Comparison of ENCODE assay signal across 10 mouse cellular contexts in genomic region chr1:156222205-156223000, GRCm38 (mm10). TPM values are rescaled to one million over a fixed set of nuclear protein-coding genes. Genes with fewer than 3 reads are reported as not detected.
DNase-seq lines count a peak whose midpoint lies in the region; ATAC-seq and TF ChIP-seq lines count a peak whose summit lies in the region.
"Had no signal": no experiment of that assay in that cellular context is flagged by ENCODE, and none has a peak within 500 bp of the region (broad histone marks: within the 10 kb centered on the region; RNA-seq: fewer than 3 reads in every experiment).

No protein-coding gene starts in this region.

- no peaks in the 10 kb centered on the region for H3K9me3 ChIP-seq in megakaryocyte, embryonic 14.5 days
- no peaks in the 10 kb centered on the region for H3K9me3 ChIP-seq in heart, embryonic 11.5 days (replicated peaks; ENCODE audit: control insufficient read depth, low read length)
- H3K9me3 ChIP-seq in liver, embryonic 11.5 days (ENCODE audit: control insufficient read depth, low read length): no peaks in the 10 kb centered on the region

- ATAC-seq in megakaryocyte, adult 5-6 weeks (ENCODE audit: poor library complexity, severe bottlenecking): no peak
- ATAC-seq in heart, embryonic 11.5 days (replicated peaks; ENCODE audit: insufficient number of reproducible peaks, low FRiP score, low TSS enrichment): peak; percentile 83
- peak; percentile 91 for ATAC-seq in liver, embryonic 11.5 days (replicated peaks; ENCODE audit: low FRiP score)

- H3K9ac ChIP-seq in heart, embryonic 11.5 days (ENCODE audit: low read depth, low read length): peak overlapping the region; percentile 58
- peak overlapping the region; percentile 51; the same call in 1 of the 2 replicates for H3K9ac ChIP-seq in liver, embryonic 11.5 days (ENCODE audit: low read depth, low read length)

- no peaks in the 10 kb centered on the region for H3K27me3 ChIP-seq in megakaryocyte, embryonic 14.5 days (replicated peaks)
- H3K27me3 ChIP-seq in heart, embryonic 11.5 days (ENCODE audit: control insufficient read depth, insufficient read depth, low read length): no peaks in the 10 kb centered on the region
- no peaks in the 10 kb centered on the region for H3K27me3 ChIP-seq in liver, embryonic 11.5 days (replicated peaks; ENCODE audit: control insufficient read depth, insufficient read depth, low read length)
- no peaks in the 10 kb centered on the region for H3K27me3 ChIP-seq in thymus, adult 2 months (ENCODE audit: control insufficient read depth, insufficient read depth, low read length)

- DNase-seq in liver, embryonic 11.5 days (ENCODE audit: low spot score): peak; percentile 65
- peak; percentile 58 for DNase-seq in testis, postnatal 10 days (ENCODE audit: low spot score)
- no peak for DNase-seq in adrenal gland, postnatal 14 days
- no peak for DNase-seq in cerebellum, postnatal 10 days
- no peak for DNase-seq in thymus, adult 2 months
- DNase-seq: thymus, postnatal 4 days had no signal

- 38% methylated on average over 13 of the region's 13 CpGs for WGBS in heart, embryonic 11.5 days (ENCODE audit: insufficient replicate concordance)
- WGBS in liver, embryonic 11.5 days: 37% methylated on average over 13 of the region's 13 CpGs
- 89% methylated on average over 13 of the region's 13 CpGs for WGBS in thymus, adult 2 months

- H3K36me3 ChIP-seq in megakaryocyte, embryonic 14.5 days (replicated peaks; ENCODE audit: low read length): peaks cover 2% of the 10 kb centered on the region
- H3K36me3 ChIP-seq in heart, embryonic 11.5 days (ENCODE audit: control insufficient read depth, insufficient read depth, low read length): no peaks in the 10 kb centered on the region
- no peaks in the 10 kb centered on the region for H3K36me3 ChIP-seq in liver, embryonic 11.5 days (ENCODE audit: control insufficient read depth, insufficient read depth, low read length)
- no peaks in the 10 kb centered on the region for H3K36me3 ChIP-seq in thymus, adult 2 months (ENCODE audit: control insufficient read depth, insufficient read depth, low read length)

- peaks cover 93% of the 10 kb centered on the region for H3K4me1 ChIP-seq in megakaryocyte, embryonic 14.5 days
- H3K4me1 ChIP-seq in heart, embryonic 11.5 days (ENCODE audit: control insufficient read depth, insufficient read depth, low read length): peaks cover 48% of the 10 kb centered on the region
- peaks cover 52% of the 10 kb centered on the region for H3K4me1 ChIP-seq in liver, embryonic 11.5 days (replicated peaks; ENCODE audit: control insufficient read depth, insufficient read depth, low read length)
- no peaks in the 10 kb centered on the region for H3K4me1 ChIP-seq in thymus, adult 2 months (replicated peaks; ENCODE audit: control insufficient read depth, insufficient read depth, low read length)

- peak overlapping the region; percentile 44 for H3K4me2 ChIP-seq in heart, embryonic 11.5 days
- peak overlapping the region; percentile 40 for H3K4me2 ChIP-seq in liver, embryonic 11.5 days

- no peak for TF ChIP-seq POLR2A in thymus, adult 2 months (IDR thresholded peaks at IDR 0.05; ENCODE audit: control insufficient read depth, extremely low read depth, insufficient read depth, low read length, poor library complexity)

- no peak for TF ChIP-seq CTCF in thymus, adult 2 months (IDR thresholded peaks at IDR 0.05; ENCODE audit: borderline replicate concordance, control insufficient read depth, extremely low read depth, insufficient read depth, low read length, poor library complexity)

- H3K27ac ChIP-seq in heart, embryonic 11.5 days (ENCODE audit: low read depth, low read length): peak overlapping the region; percentile 92
- H3K27ac ChIP-seq in liver, embryonic 11.5 days (ENCODE audit: low read depth, low read length): peak overlapping the region; percentile 80
- H3K27ac ChIP-seq in thymus, adult 2 months (ENCODE audit: control insufficient read depth, insufficient read depth, low read length): no peak overlapping the region

- peak overlapping the region; percentile 64 for H3K4me3 ChIP-seq in megakaryocyte, embryonic 14.5 days (replicated peaks)
- no peak overlapping the region for H3K4me3 ChIP-seq in heart, embryonic 11.5 days (ENCODE audit: low read depth, low read length)
- H3K4me3 ChIP-seq in liver, embryonic 11.5 days (ENCODE audit: low read depth, low read length): no peak overlapping the region
- no peak overlapping the region for H3K4me3 ChIP-seq in thymus, adult 2 months (ENCODE audit: control insufficient read depth, insufficient read depth, low read length)

RNA-seq across cellular contexts. Expression of gene Fam163a, which starts 17.6 kb away (rescaled TPM):
- polyA plus RNA-seq in megakaryocyte, embryonic 14.5 days (2012; ENCODE audit: insufficient read depth, low replicate concordance): 0.56 and 0.87 TPM in 2 replicates
- total RNA-seq in megakaryocyte, adult 5-6 weeks (2015): not detected in 2 replicates
- not detected in 2 replicates for total RNA-seq in megakaryocyte, adult 5-6 weeks (2017)
- 2.0 and 2.9 TPM in 2 replicates for polyA plus RNA-seq in heart, embryonic 11.5 days (2014; fragmentation: Nextera tagmentation; extraction: Ambion mirVana)
- 0.26 and 0.43 TPM in 2 replicates for polyA plus RNA-seq in liver, embryonic 11.5 days (2014; fragmentation: Nextera tagmentation; extraction: Ambion mirVana)
- total RNA-seq in adrenal gland, postnatal 14 days (2021): 11.0 and 12.2 TPM in 2 replicates
- 0.18 and 0.23 TPM in 2 replicates for polyA plus RNA-seq in thymus, adult 2 months (2012; rRNA removed)
- polyA plus RNA-seq: gonadal fat pad, adult 2 months had no signal

Comparison
In these comparisons a context has a peak if more than half of its experiments do, and no peak if none do; other contexts are left out.
1. DNase-seq: peak in liver, embryonic 11.5 days (single experiment) and testis, postnatal 10 days (single experiment); none in adrenal gland, postnatal 14 days (single experiment), cerebellum, postnatal 10 days (0 of 2) and thymus, adult 2 months (single experiment).